Mouse (Mus musculus) heart, postnatal 14 days (tissue): ENCODE results near the gene Tent4a. TPM values are rescaled to one million over a fixed set of nuclear protein-coding genes. Genes with fewer than 3 reads are reported as not detected.
A peak's percentile ranks its signal among the peaks of the same experiment; 100 is the strongest.

Experiments used
- DNase-seq, 2 experiments: peaks; one replicate each; pipeline ENCODE4 v3.0.0; 2021 to 2022
- intact Hi-C: fragments of 180-260 bp; cut with DNase I; formaldehyde crosslinking; loops from one replicate; pipeline ENCODE4 v1.15.1; 2025
- total RNA-seq, 2 experiments: library from RNA; stranded (reverse); gene quantifications; 2 replicates each; pipeline ENCODE4 v1.2.3; 2021

Gene Tent4a
- total RNA-seq, 2 experiments from 2014 or later: 12.2 to 13.5 TPM

- no peak for DNase-seq
- intact Hi-C loops: no loop called here
These were observed 5.9 kb downstream of the Tent4a start for GRCm38 (mm10) chr13:69528531-69528930.

DNA sequence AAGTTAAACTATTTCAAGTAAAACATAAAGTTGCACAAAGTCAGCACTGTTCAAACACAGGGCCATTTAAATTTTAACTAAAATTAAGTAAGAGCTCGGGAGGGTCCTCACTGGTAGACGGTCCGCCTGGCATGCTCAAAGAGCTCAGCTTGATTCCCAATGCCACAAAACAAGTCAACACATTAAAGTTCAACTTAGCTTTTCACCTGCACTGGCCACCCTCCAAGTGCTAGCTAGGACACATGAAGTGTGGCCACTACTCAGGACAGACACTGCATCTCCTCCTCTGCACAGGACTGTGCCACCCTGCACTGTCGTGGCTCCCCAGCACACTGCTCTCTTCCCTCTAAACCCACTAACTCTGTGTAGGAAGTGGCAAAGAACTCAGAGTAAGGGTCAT, 8.6 kb downstream of the Tent4a start:
- DNase-seq: no peak
- intact Hi-C loops: no loop called here

DNA sequence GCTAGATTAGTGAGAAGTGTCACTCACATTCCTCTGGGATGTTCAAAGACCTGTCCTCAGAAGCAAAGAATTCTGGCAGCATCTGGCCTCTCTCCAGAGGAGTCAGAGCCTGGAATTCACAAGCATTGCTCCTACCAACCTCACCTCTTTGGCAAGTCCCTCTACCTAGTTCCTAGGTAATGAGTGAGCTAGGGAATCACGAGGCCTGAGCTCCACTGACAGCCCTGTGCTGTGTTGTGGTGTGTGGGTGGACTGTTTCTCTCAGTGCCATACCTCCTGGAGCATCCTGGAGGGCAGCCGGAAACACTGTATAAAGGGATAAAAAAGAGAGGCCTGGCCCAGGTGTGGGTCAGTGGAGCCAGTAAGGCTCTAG, 10.3 kb downstream of the Tent4a start:
- intact Hi-C loops: no loop called here
- DNase-seq: no peak

- intact Hi-C loops: no loop called here
These were observed 10.8 kb downstream of the Tent4a start for GRCm38 (mm10) chr13:69523444-69524157.

DNA sequence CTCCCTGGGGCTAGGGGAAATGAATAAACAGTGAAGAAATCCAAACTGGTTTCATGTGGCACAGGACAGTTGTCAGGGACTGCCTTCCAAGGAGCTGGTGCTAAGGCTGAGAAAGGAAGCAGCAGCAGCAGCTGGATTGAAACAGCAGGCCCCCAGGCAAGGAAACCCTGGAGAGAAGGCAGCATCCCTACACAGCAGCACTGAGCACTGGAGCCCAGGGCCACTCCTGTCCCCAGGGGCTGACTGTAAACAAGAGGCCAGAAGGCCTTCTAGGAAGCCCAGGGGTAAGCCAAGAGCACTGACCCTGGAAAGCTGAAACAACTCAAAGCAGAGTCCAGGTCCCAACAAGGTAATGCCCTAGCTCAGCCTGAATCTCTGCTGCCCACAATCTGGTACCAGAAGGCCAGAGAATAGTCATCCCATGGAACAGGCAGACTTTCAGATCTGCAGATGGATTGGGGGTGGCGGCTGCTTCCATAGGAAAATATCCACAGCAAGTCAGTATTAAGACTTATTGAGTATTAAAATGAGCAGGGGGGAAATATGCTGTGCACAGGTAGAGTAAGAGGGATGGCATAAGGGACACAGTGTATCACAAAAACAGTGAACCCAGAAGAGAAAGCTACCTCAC, 12.1 kb downstream of the Tent4a start:
- no peak for DNase-seq
- intact Hi-C loops: no loop called here

More at GRCm38 (mm10) chr13:69523444-69524157, 10.8 kb downstream of the Tent4a start:
- DNase-seq: no peak

- DNase-seq: no peak
- intact Hi-C loops: no loop called here
These were observed 15.3 kb downstream of the Tent4a start for GRCm38 (mm10) chr13:69519137-69519536.

- no peak for DNase-seq
- intact Hi-C loops: no loop called here
These were observed 17.0 kb downstream of the Tent4a start for GRCm38 (mm10) chr13:69517445-69517844.

DNA sequence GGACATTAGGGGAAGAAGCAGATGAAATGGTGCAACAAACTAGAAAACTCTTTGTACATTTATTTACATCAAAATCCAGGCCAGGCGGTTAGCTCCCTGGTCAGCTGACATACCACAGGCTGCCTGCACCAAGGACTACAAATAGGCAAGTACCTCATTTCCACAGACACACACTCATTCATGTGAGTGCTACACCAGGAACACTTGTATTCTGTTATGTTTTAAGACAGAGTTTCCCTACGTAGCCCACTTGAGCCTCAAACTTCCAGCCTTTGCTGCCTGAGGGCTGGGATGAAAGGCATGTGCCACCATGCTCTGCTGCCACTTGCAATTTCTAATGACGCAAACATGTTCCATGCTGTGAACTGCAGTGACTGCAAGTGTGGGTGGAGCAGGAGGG, 19.3 kb downstream of the Tent4a start:
- no peak for DNase-seq
- intact Hi-C loops: no loop called here

DNA sequence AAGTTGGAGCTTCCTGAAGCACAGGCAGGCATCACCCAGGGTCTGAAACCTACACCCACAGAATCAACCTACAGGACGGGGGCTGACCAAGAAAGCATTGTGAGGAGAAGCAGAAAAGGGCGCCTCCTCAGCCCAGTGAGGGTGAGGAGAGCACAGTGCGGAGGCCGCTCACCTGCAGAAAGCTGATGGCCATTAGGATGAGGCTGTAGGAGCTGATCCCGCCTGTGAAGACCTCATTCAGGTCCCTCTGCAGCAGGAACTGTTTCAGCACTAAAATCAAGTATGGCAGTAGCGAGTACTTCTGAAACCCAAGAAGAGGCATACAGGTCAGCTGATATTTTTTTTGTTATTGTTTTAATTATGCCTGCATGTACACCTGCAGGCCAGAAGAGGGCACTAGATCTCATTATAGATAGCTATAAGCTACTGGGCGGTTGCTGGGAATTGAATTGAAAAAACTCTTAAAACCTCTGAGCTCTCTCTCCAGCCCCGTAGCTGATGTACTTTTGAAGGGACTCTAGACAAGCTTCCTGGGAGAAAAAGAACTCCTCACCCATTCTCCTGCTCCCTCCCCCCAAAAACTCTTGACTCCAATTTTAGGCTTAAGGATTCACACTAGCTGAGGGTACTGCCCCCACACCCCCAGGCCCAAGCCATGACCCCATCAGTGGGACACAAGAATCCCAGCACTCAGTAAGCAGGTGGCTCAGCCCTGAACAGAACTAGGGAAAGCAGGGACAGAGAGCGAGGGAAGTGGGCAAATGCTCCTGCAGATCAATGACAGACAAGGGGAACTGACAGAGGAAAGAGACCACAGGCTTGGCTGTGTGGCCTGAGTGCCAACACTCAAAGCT, 24.8 kb downstream of the Tent4a start:
- DNase-seq: peak in 1 of 2 experiments; percentile 43
- intact Hi-C loops: loop anchor here (2.0 to 5.0 kb wide), 2 partner anchors 35 to 103 kb away; partner anchors contain the start of gene Srd5a1

DNA sequence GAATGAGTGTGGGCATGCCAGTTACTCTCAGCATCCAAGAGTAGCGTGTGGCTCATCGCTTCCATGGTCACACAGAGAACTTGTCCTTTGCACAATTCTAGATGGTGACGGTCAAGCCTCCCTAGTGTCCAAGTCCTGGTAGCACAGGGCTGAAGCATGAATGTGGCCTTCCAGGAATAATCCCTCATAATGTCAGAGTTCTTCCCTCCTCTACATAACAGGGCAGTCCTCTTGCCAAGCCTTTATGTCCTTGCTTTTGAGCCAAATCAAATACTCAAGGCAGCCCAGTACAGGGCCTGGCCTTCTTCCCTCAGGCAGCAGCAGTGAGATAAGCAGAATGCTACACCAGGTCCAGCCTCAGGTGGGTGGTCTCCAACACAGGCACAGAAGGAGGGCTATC, 26.8 kb downstream of the Tent4a start:
- DNase-seq: no peak
- intact Hi-C loops: loop anchor here (2.0 to 5.0 kb wide), 2 partner anchors 37 to 105 kb away; partner anchors contain the start of gene Srd5a1

DNA sequence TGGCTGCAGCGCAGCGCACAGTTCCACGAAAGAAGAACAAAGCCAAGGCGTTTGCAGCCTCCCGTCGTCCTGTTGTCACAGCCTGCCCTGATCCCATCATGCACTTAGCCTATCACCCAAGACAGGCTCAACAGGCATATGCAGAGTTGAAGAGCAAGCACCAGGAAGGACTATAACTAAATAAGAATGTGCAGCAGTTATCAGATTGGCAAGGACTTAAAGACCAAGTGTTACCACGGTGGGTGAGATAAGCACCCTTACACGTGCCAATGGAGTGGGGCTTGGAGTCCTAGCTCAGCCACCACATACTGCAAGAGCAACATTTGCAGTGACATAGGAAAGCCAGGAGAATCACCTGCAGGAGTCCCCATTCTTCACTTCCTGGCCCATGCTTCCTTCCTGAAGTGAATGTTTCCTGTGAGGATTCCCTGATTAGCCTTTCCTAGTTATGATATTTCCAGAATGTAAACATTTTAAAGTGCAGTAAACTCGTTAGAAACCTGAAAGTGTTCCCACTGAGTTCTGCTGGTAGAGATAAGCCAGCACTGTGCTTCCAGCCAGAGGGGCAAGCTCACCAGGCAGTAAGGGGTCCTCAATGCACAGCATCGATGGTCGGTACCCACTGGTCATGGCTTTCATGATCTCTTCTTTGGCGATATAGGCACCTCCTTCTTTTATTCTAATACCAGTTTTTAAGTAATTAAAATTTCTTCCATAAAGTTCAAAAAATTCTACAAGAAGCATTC, 27.9 kb downstream of the Tent4a start:
- intact Hi-C loops: loop anchor here (5.0 kb wide), 1 partner anchor 106 kb away; the partner anchor contains the start of gene Srd5a1
- DNase-seq: no peak

- DNase-seq: no peak
- intact Hi-C loops: no loop called here
These were observed 31.6 kb downstream of the Tent4a start for GRCm38 (mm10) chr13:69502863-69503262.

- no peak for DNase-seq
- intact Hi-C loops: no loop called here
These were observed 32.2 kb downstream of the Tent4a start for GRCm38 (mm10) chr13:69502157-69502750.

GRCm38 (mm10) chr13:69498276-69498675, 36.1 kb downstream of the Tent4a start:
- intact Hi-C loops: no loop called here
- no peak for DNase-seq

DNA sequence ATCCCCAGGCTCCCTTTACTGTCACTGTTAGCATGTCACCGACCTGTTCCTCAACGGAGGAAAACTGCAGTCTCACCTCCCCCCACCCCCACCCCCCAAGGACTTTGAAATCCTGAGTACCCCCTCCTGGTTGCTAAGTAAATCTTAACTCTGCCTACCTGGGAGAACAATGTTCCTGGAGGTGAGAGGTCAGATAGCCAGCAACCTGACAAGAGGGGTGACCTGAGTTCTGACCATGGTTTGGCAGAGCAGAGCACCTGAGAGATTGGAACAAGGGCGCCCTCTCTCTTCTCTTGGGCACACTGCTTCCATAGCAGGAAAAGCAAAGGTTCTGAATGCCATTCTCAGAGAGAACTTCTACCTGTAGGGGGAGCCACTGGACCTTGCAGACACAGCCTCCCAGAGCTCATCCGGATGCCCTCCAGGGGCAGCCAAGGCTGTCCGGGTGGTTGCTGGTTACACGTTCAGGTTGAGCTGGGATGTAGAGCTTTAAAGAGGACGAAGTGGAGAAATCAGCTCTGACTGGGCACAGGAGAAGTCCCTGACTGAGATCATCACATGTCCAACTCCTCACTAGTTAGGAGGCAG, 41.4 kb downstream of the Tent4a start:
- intact Hi-C loops: no loop called here
- DNase-seq: peak; percentile 24 to 72

GRCm38 (mm10) chr13:69489777-69490176, 44.6 kb downstream of the Tent4a start:
- no peak for DNase-seq
- intact Hi-C loops: loop anchor here (10.0 kb wide), 1 partner anchor 905 kb away; the partner anchor contains the start of genes Fastkd3 and Mtrr

DNA sequence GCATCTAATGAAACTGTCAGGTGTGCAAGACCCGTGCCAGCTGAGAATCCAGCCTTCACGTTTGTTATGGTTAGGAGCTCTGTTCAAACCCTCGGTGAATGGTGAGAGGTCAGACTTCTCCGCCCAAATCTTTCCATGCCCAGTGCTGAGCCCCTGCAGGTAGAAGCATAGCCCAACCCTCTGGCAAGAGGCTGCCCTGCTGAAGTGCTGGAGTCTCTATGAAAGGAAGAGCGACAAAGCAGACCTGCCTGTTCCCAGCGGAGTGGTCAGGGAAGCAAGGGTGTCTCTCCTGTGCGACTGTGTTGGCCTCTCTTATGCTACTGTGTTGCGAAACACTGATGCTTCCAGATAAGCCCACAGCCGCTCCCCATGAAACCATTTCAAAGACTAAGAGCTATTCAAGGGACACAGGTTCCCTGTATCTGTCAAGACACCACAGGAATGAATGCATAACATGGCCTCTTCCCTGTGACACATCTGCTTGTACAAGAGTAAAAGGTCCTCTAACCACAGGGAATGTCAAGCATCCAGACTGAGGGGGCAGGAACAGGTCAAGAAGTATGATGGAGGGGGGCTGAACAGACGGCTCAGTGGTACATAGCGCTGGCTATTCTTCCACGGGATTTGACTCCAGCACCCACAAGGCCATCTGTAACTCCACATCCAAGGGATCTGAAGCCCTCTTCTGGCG, 45.7 kb downstream of the Tent4a start:
- intact Hi-C loops: loop anchor here (10.0 kb wide), 1 partner anchor 904 kb away; the partner anchor contains the start of genes Fastkd3 and Mtrr
- DNase-seq: no peak

DNA sequence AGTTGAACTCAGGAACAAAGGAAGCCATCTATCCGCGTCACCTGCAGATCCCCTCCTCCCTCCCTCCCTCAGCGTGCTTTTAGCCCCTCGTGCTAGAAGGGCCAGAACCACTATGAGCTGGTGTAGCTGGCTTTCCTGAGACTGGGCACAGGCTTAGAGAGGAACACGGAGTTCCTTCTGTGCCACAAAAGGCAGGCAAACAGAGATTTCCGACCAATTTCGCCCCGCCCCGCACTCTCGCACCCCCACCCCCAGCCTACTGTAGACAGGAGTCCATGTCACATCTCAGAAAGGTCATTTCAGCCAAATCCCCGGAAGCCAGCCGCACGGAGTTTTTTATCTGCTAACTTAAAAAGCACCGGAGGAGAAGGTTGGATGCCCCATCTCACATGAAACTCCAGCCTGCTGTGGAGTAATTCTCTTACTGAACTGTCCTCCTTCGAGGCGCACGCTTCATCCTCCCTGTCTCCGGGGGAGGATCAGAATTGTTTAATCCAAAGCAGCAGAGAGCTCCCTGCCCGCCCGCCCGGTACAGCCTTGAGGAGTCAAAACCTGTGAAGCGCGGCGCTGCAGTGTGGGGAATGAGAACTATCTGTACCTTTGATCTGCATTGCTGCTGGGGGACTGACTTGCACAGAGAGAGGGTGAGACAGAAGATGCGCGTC, 46.7 kb downstream of the Tent4a start:
- no peak for DNase-seq
- intact Hi-C loops: loop anchor here (10.0 kb wide), 1 partner anchor 903 kb away; the partner anchor contains the start of genes Fastkd3 and Mtrr
